20 mouse cellular contexts compared by ENCODE assay signal in the genomic region with DNA sequence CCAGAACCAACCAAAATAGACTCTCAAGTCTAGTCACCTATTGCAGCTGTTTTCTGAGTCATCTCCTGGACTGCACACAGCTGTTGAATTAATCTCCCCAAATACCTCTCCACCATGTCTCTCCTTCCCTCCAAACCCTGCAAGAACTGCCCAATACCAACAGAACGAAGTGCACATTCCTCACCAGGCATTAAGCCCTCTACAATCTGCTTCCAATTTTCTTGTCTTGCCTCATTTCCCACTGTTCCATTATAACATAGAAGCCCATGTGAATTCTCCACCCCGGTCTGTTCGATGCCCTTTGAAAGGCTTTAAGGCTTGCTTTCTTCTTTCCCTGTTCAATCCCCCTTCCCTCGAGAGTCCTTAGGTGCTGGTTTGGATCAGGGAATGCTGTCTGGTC.
DNase-seq lines count a peak whose midpoint lies in the region; ATAC-seq and TF ChIP-seq lines count a peak whose summit lies in the region.
"Had no signal": no experiment of that assay in that cellular context is flagged by ENCODE, and none has a peak within 500 bp of the region (broad histone marks: within the 10 kb centered on the region; RNA-seq: fewer than 3 reads in every experiment).

No protein-coding gene starts in this region.

- no peaks in the 10 kb centered on the region for H3K27me3 ChIP-seq in C2C12 (ENCODE audit: control insufficient read depth, insufficient read depth, insufficient read length)
- no peaks in the 10 kb centered on the region for H3K27me3 ChIP-seq in embryonic facial prominence, embryonic 15.5 days
- H3K27me3 ChIP-seq in limb, embryonic 13.5 days = no peaks in the 10 kb centered on the region
- H3K27me3 ChIP-seq: heart, embryonic 15.5 days; hindbrain, embryonic 12.5 days; kidney, embryonic 15.5 days had no signal

- no peaks in the 10 kb centered on the region for H3K9me3 ChIP-seq in embryonic facial prominence, embryonic 15.5 days (replicated peaks)
- H3K9me3 ChIP-seq in limb, embryonic 13.5 days = no peaks in the 10 kb centered on the region
- H3K9me3 ChIP-seq: heart, embryonic 15.5 days; hindbrain, embryonic 12.5 days; kidney, embryonic 15.5 days; midbrain, embryonic 10.5 days had no signal

- no peak overlapping the region for H3K4me3 ChIP-seq in C2C12 (ENCODE audit: insufficient read depth, poor library complexity, severe bottlenecking)
- H3K4me3 ChIP-seq in embryonic facial prominence, embryonic 15.5 days (replicated peaks) = no peak overlapping the region
- no peak overlapping the region for H3K4me3 ChIP-seq in limb, embryonic 13.5 days
- H3K4me3 ChIP-seq: heart, embryonic 15.5 days; hindbrain, embryonic 12.5 days; kidney, embryonic 15.5 days; midbrain, embryonic 10.5 days had no signal

- H3K79me3 ChIP-seq in C2C12 (ENCODE audit: low read depth) = no peaks in the 10 kb centered on the region

- TF ChIP-seq CTCF in C2C12 (IDR thresholded peaks at IDR 0.05; ENCODE audit: control insufficient read depth, insufficient read depth, insufficient read length) = no peak

- peak; percentile 51; the same call in 1 of the 2 replicates for ATAC-seq in embryonic facial prominence, embryonic 15.5 days (ENCODE audit: insufficient number of reproducible peaks, low FRiP score, low TSS enrichment, low read depth)
- peak; percentile 89 for ATAC-seq in limb, embryonic 13.5 days (ENCODE audit: low FRiP score, low read depth)
- ATAC-seq: forebrain, embryonic 14.5 days; intestine, embryonic 16.5 days; liver, postnatal 0 days had no signal

- no peak overlapping the region for H3K27ac ChIP-seq in embryonic facial prominence, embryonic 15.5 days (replicated peaks)
- peak overlapping the region; percentile 49 for H3K27ac ChIP-seq in limb, embryonic 13.5 days
- H3K27ac ChIP-seq: heart, embryonic 15.5 days; hindbrain, embryonic 12.5 days; kidney, embryonic 15.5 days; midbrain, embryonic 10.5 days had no signal

- peak overlapping the region; percentile 17; the same call in 1 of the 2 replicates for H3K4me2 ChIP-seq in embryonic facial prominence, embryonic 15.5 days (replicated peaks)
- peak overlapping the region; percentile 49 for H3K4me2 ChIP-seq in limb, embryonic 13.5 days (replicated peaks)
- H3K4me2 ChIP-seq: heart, embryonic 15.5 days; hindbrain, embryonic 12.5 days; kidney, embryonic 15.5 days had no signal

- 21% methylated on average over 4 of the region's 4 CpGs for WGBS in embryonic facial prominence, embryonic 15.5 days
- WGBS in limb, embryonic 13.5 days = 8% methylated on average over 4 of the region's 4 CpGs

- H3K36me3 ChIP-seq in C2C12 (ENCODE audit: control insufficient read depth, insufficient read depth) = no peaks in the 10 kb centered on the region
- no peaks in the 10 kb centered on the region for H3K36me3 ChIP-seq in embryonic facial prominence, embryonic 15.5 days
- no peaks in the 10 kb centered on the region for H3K36me3 ChIP-seq in limb, embryonic 13.5 days
- H3K36me3 ChIP-seq: heart, embryonic 15.5 days; hindbrain, embryonic 12.5 days; kidney, embryonic 15.5 days; midbrain, embryonic 10.5 days had no signal

- peak; percentile 70 for DNase-seq in embryo, embryonic 11 days
- DNase-seq in adrenal gland, adult 8-10 months = no peak
- no peak for DNase-seq in left cerebral cortex, adult 8-10 months (ENCODE audit: low spot score in 2 of 2)
- no peak for DNase-seq in layer of hippocampus, postnatal 25 days (ENCODE audit: extremely low spot score in 1 of 2, low spot score in 1 of 2)
- DNase-seq in adipocyte (ENCODE audit: low spot score) = no peak
- DNase-seq: cerebellum, postnatal 10 days; layer of hippocampus, postnatal 36 days; liver; liver, postnatal 0 days; lung, postnatal 36 days; thymus, adult 2 months had no signal

- peaks cover 23% of the 10 kb centered on the region for H3K4me1 ChIP-seq in embryonic facial prominence, embryonic 15.5 days
- H3K4me1 ChIP-seq in limb, embryonic 13.5 days = peaks cover 37% of the 10 kb centered on the region
- H3K4me1 ChIP-seq: heart, embryonic 15.5 days; kidney, embryonic 15.5 days; midbrain, embryonic 10.5 days had no signal

- H3ac ChIP-seq in C2C12 (ENCODE audit: control insufficient read depth, insufficient read length, low read depth) = no peak overlapping the region

- no peak overlapping the region for H3K9ac ChIP-seq in embryonic facial prominence, embryonic 15.5 days
- H3K9ac ChIP-seq in limb, embryonic 13.5 days = no peak overlapping the region
- H3K9ac ChIP-seq: heart, embryonic 15.5 days; hindbrain, embryonic 12.5 days; kidney, embryonic 15.5 days; liver, postnatal 0 days had no signal

- H3K79me2 ChIP-seq in C2C12 (ENCODE audit: control insufficient read depth, insufficient read depth) = no peaks in the 10 kb centered on the region

TF ChIP-seq in C2C12, 6 proteins besides CTCF, POLR2A, EP300 and RAD21:
- TF ChIP-seq MYOD1 (IDR thresholded peaks at IDR 0.05; ENCODE audit: control insufficient read depth, insufficient read length, low read depth) (peak; percentile 86), CEBPB (IDR thresholded peaks at IDR 0.05; ENCODE audit: low read depth) (no peak)
